Mouse (Mus musculus) MEL (cell line): ENCODE measurements around the gene Ptprn2. TPM values are rescaled to one million over a fixed set of nuclear protein-coding genes. Genes with fewer than 3 reads are reported as not detected.

ENCODE experiments used
- DNase-seq: peaks from one replicate; pipeline ENCODE4 v3.0.0; 2011; ENCODE audit warnings: low read depth, low spot score
- H3K27ac ChIP-seq: 2 replicates; pipeline ENCODE4 v1.5.1; 2012; ENCODE audit warnings: low read depth, mild to moderate bottlenecking, control low read depth, low read length, moderate library complexity; ENCODE audit not compliant: control insufficient read depth
- H3K27me3 ChIP-seq, 2 experiments: fragments of 150-350 bp in 1 of 2; sonication (generic) in 1 of 2; 2 replicates each; pipeline ENCODE4 v1.6.1; 2012; ENCODE audit warnings: low read length in 2 of 2, mild to moderate bottlenecking in 2 of 2, improper control_type of control experiment in 1 of 2, moderate library complexity in 1 of 2; ENCODE audit not compliant: insufficient read depth in 2 of 2, control insufficient read depth in 1 of 2
- H3K36me3 ChIP-seq, 2 experiments: 2 replicates each; pipeline ENCODE4 v1.6.1; 2012 to 2014; ENCODE audit warnings: low read length in 2 of 2, improper control_type of control experiment in 1 of 2, inconsistent platforms in 1 of 2, mild to moderate bottlenecking in 1 of 2; ENCODE audit not compliant: insufficient read depth in 2 of 2, control insufficient read depth in 1 of 2
- H3K4me1 ChIP-seq, 2 experiments: fragments of 150-350 bp in 1 of 2; sonication (generic) in 1 of 2; 2 replicates each; pipeline ENCODE4 v1.6.1; 2012; ENCODE audit warnings: low read length in 2 of 2, improper control_type of control experiment in 1 of 2, mild to moderate bottlenecking in 1 of 2; ENCODE audit not compliant: insufficient read depth in 2 of 2, control insufficient read depth in 1 of 2
- H3K4me3 ChIP-seq, 2 experiments: fragments of 150-350 bp in 1 of 2; sonication (generic) in 1 of 2; 2 replicates each; pipeline ENCODE4 v1.5.1; 2012; ENCODE audit warnings: low read depth in 2 of 2, low read length in 2 of 2, mild to moderate bottlenecking in 2 of 2, moderate library complexity in 2 of 2, control low read depth in 1 of 2, improper control_type of control experiment in 1 of 2; ENCODE audit not compliant: control insufficient read depth in 1 of 2, insufficient read depth in 1 of 2
- H3K79me2 ChIP-seq: 2 replicates; pipeline ENCODE4 v1.6.1; 2012; ENCODE audit warnings: mild to moderate bottlenecking, low read length, moderate library complexity; ENCODE audit not compliant: control insufficient read depth, poor library complexity, insufficient read depth
- H3K9ac ChIP-seq: 2 replicates; pipeline ENCODE4 v1.6.1; 2012; ENCODE audit warnings: low read depth, mild to moderate bottlenecking, control low read depth, low read length, moderate library complexity; ENCODE audit not compliant: control insufficient read depth, poor library complexity, severe bottlenecking
- H3K9me3 ChIP-seq: fragments of 150-350 bp; sonication (generic); replicated peaks from 2 replicates; pipeline ENCODE4 v1.6.1; 2012; ENCODE audit warnings: mild to moderate bottlenecking, low read length, improper control_type of control experiment, moderate library complexity; ENCODE audit not compliant: insufficient read depth
- BHLHE40 ChIP-seq: IDR thresholded peaks from 2 replicates; pipeline ENCODE4 v1.6.1; 2012; ENCODE audit warnings: low read depth, mild to moderate bottlenecking, inconsistent platforms, low read length, improper control_type of control experiment, borderline replicate concordance
- CHD2 ChIP-seq: IDR thresholded peaks from 2 replicates; pipeline ENCODE4 v1.6.1; 2011; ENCODE audit warnings: low read length, improper control_type of control experiment
- CTCF ChIP-seq, 3 experiments: IDR thresholded peaks in 2 of 3; conservative IDR thresholded peaks in 1 of 3; 2 replicates each; pipeline ENCODE4 v1.5.1; 2011 to 2012; ENCODE audit warnings: low read length in 3 of 3, low read depth in 2 of 3, mild to moderate bottlenecking in 2 of 3, improper control_type of control experiment in 1 of 3, inconsistent platforms in 1 of 3, mixed read lengths in 1 of 3, moderate library complexity in 1 of 3; ENCODE audit not compliant: control insufficient read depth in 1 of 3, insufficient read depth in 1 of 3, poor library complexity in 1 of 3, severe bottlenecking in 1 of 3
- EP300 ChIP-seq, 2 experiments: IDR thresholded peaks; 2 replicates each; pipeline ENCODE4 v1.6.1; 2011; ENCODE audit warnings: improper control_type of control experiment in 2 of 2, low read length in 2 of 2, low read depth in 1 of 2, mild to moderate bottlenecking in 1 of 2
- ETS1 ChIP-seq: IDR thresholded peaks from 2 replicates; pipeline ENCODE4 v1.6.1; 2012; ENCODE audit warnings: low read depth, mild to moderate bottlenecking, inconsistent platforms, low read length, improper control_type of control experiment, moderate library complexity
- GABPA ChIP-seq: IDR thresholded peaks from 2 replicates; pipeline ENCODE4 v1.6.1; 2012; ENCODE audit warnings: low read depth, mild to moderate bottlenecking, inconsistent platforms, low read length, improper control_type of control experiment, moderate library complexity
- HCFC1 ChIP-seq: IDR thresholded peaks from 2 replicates; pipeline ENCODE4 v1.6.1; 2012; ENCODE audit warnings: low read depth, mild to moderate bottlenecking, inconsistent platforms, low read length, improper control_type of control experiment, moderate library complexity
- JUND ChIP-seq: IDR thresholded peaks from 2 replicates; pipeline ENCODE4 v1.6.1; 2011; ENCODE audit warnings: low read depth, mild to moderate bottlenecking, improper control_type of control experiment, low read length
- MAFK ChIP-seq: IDR thresholded peaks from 2 replicates; pipeline ENCODE4 v1.6.1; 2011; ENCODE audit warnings: low read depth, mild to moderate bottlenecking, low read length, improper control_type of control experiment, borderline replicate concordance
- MAZ ChIP-seq: IDR thresholded peaks from 2 replicates; pipeline ENCODE4 v1.6.1; 2012; ENCODE audit warnings: low read depth, mild to moderate bottlenecking, inconsistent platforms, low read length, improper control_type of control experiment
- MEF2A ChIP-seq: IDR thresholded peaks from 2 replicates; pipeline ENCODE4 v1.6.1; 2014; ENCODE audit warnings: low read depth, mild to moderate bottlenecking, inconsistent platforms, low read length, improper control_type of control experiment; ENCODE audit not compliant: poor library complexity, insufficient replicate concordance, severe bottlenecking; ENCODE audit errors: extremely low read depth
- MYB ChIP-seq: IDR thresholded peaks from 2 replicates; pipeline ENCODE4 v1.6.1; 2011; ENCODE audit warnings: mild to moderate bottlenecking, low read depth, low read length, improper control_type of control experiment
- MYC ChIP-seq: IDR thresholded peaks from 2 replicates; pipeline ENCODE4 v1.6.1; 2011; ENCODE audit warnings: low read depth, mild to moderate bottlenecking, low read length, improper control_type of control experiment, moderate library complexity
- POLR2A ChIP-seq, 2 experiments: IDR thresholded peaks; 2 replicates each; pipeline ENCODE4 v1.6.1; 2011 to 2012; ENCODE audit warnings: low read length in 2 of 2, mild to moderate bottlenecking in 2 of 2, control low read depth in 1 of 2, improper control_type of control experiment in 1 of 2, low read depth in 1 of 2, moderate library complexity in 1 of 2; ENCODE audit not compliant: control insufficient read depth in 1 of 2, insufficient read depth in 1 of 2, poor library complexity in 1 of 2
- RCOR1 ChIP-seq: IDR thresholded peaks from 2 replicates; pipeline ENCODE4 v1.6.1; 2012; ENCODE audit warnings: low read depth, mild to moderate bottlenecking, inconsistent platforms, low read length, improper control_type of control experiment
- SIN3A ChIP-seq: IDR thresholded peaks from 2 replicates; pipeline ENCODE4 v1.6.1; 2012; ENCODE audit warnings: low read length, improper control_type of control experiment, inconsistent platforms
- SMC3 ChIP-seq: IDR thresholded peaks from 2 replicates; pipeline ENCODE4 v1.6.1; 2011; ENCODE audit warnings: low read depth, low read length, improper control_type of control experiment
- TAL1 ChIP-seq: IDR thresholded peaks from 2 replicates; pipeline ENCODE4 v1.6.1; 2012; ENCODE audit warnings: mild to moderate bottlenecking, inconsistent platforms, low read length, moderate library complexity, mixed read lengths
- TCF12 ChIP-seq: IDR thresholded peaks from 2 replicates; pipeline ENCODE4 v1.6.1; 2014; ENCODE audit warnings: low read depth, mild to moderate bottlenecking, inconsistent platforms, low read length, improper control_type of control experiment, moderate library complexity
- UBTF ChIP-seq: IDR thresholded peaks from 2 replicates; pipeline ENCODE4 v1.6.1; 2012; ENCODE audit warnings: low read depth, mild to moderate bottlenecking, inconsistent platforms, low read length, improper control_type of control experiment, moderate library complexity, borderline replicate concordance; ENCODE audit not compliant: insufficient read depth
- ZKSCAN1 ChIP-seq: IDR thresholded peaks from 2 replicates; pipeline ENCODE4 v1.6.1; 2012; ENCODE audit warnings: low read depth, mild to moderate bottlenecking, inconsistent platforms, low read length, improper control_type of control experiment, moderate library complexity
- ZNF384 ChIP-seq: IDR thresholded peaks from 2 replicates; pipeline ENCODE4 v1.6.1; 2012; ENCODE audit warnings: low read depth, mild to moderate bottlenecking, inconsistent platforms, low read length, improper control_type of control experiment
- polyA plus RNA-seq, 2 experiments: library from polyadenylated mRNA; stranded (reverse) in 1 of 2; unstranded in 1 of 2; fragments of >175 nt in 1 of 2; fragments of >200 nt in 1 of 2; gene quantifications; 2 replicates each; pipeline versions ENCODE4 v1.2.1 to v1.2.4; 2012; ENCODE audit warnings: low replicate concordance in 2 of 2, low read depth in 1 of 2; ENCODE audit not compliant: insufficient read length in 2 of 2, insufficient read depth in 1 of 2, missing spikeins in 1 of 2
- total RNA-seq: library from RNA; depleted of rRNA; stranded (reverse); fragments of 300-350 nt; gene quantifications from 2 replicates; pipeline ENCODE4 v1.2.3, GENCODE M21; 2012

Gene Ptprn2
- total and polyA plus RNA-seq, 3 experiments: not detected

DNA sequence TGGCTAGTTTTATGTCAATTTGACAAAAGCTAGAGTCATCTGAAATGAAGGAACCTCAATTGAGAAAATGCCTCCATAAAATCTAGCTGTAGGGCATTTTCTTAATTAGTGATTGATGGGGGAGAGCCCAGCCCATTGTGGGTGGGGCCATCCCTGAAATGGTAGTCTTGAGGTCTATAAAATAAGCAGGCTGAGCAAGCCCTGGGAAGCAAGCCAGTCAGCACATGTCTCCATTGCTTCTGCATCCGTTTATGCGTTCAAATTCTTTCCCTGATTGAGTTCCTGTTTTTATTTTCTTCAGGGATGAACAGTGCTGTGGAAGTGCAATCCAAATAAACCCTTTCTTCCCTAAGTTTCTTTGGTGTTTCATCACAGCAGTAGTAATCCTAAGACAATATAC is 152.0 kb downstream of the Ptprn2 start:
- no peak overlapping the region for H3K9ac ChIP-seq
- DNase-seq: no peak
- H3K79me2 ChIP-seq: no peaks in the 10 kb centered on the region
- H3K9me3 ChIP-seq: no peaks in the 10 kb centered on the region
- H3K4me1 ChIP-seq: no peaks in the 10 kb centered on the region
- H3K27me3 ChIP-seq: no peaks in the 10 kb centered on the region
- H3K36me3 ChIP-seq: no peaks in the 10 kb centered on the region
- H3K4me3 ChIP-seq: no peak overlapping the region
- TF ChIP-seq GABPA (no peak), RCOR1 (no peak)
- no peak overlapping the region for H3K27ac ChIP-seq

DNA sequence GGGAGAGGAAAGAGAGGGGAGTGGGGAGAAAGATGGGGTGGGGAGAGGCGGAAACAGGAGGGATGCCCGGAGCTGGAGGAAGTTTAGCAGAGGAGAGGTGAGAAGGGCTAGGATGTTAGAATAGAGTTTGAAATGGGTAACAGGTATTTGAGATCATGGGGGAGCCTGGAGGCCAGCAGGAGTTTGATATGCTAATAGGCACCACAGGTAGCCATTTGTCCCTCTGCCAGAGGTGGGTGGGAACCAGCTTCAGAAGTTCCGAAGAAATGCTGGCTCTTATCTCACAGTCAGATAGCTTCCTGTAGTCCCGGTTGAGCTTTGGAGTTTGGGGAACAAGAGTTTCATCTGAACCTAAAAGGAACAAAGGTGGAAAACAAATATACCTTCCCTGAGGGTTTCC is 155.4 kb downstream of the Ptprn2 start:
- Histone ChIP-seq H3K9ac (no peak overlapping the region), H3K27me3 (no peaks in the 10 kb centered on the region), H3K9me3 (no peaks in the 10 kb centered on the region; the same call in 1 of the 2 replicates), H3K4me3 (no peak overlapping the region), H3K27ac (no peak overlapping the region)
- no peak for TF ChIP-seq TAL1
- TF ChIP-seq, all 39 proteins: peak for 0
- no peak for DNase-seq
- Histone ChIP-seq H3K4me1 (no peaks in the 10 kb centered on the region), H3K36me3 (no peaks in the 10 kb centered on the region), H3K79me2 (no peaks in the 10 kb centered on the region)

DNA sequence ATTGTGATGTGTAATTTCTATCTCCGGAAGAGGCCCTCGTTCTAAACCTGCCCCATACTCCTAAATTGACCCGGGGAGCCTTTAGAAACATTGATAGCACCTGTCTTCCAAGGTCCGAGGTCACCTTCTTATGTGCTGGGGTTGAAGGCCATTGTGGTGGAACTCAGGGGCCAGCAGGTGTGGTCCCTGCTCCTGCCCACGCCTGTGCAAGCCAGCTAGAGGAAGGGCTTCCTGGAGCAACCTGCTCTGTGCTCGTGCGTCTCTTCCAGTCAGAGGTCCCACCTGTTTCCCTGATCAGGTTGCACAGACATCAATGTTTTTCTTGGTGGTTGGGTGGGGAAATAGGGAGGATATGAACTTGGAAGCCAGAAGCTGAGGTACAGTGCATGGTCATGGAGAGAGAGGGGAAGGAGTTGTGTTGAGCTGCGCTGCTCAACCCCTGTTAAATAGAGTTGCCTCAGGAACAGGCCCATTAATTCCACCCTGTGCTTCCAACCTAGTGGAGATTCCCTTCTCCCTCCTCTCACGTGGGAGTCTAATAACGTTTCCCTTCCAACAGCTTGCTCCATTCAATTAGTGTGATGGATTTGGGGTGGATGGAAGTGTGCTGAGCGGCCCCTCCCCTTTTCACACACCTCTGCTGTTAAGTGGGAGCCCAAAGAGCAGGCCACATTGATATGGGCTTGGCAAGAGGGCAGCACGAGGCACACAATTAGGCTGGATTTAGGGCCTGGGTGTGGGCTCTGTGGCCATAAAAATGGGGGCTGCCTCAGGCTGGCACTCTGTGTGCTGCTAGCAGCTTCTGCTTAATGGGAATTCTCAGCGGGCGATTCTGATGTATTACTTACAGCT is 156.0 kb downstream of the Ptprn2 start:
- H3K27ac ChIP-seq: no peak overlapping the region
- no peaks in the 10 kb centered on the region for H3K4me1 ChIP-seq
- no peak for DNase-seq
- no peaks in the 10 kb centered on the region for H3K36me3 ChIP-seq
- no peak overlapping the region for H3K9ac ChIP-seq
- H3K79me2 ChIP-seq: no peaks in the 10 kb centered on the region
- H3K27me3 ChIP-seq: no peaks in the 10 kb centered on the region
- H3K4me3 ChIP-seq: no peak overlapping the region
- H3K9me3 ChIP-seq: no peaks in the 10 kb centered on the region; the same call in 1 of the 2 replicates
- TF ChIP-seq CTCF (IDR thresholded peaks at IDR 0.05 in 2 of 3, conservative IDR thresholded peaks at IDR 0.05 in 1 of 3; ENCODE audit: control insufficient read depth in 1 of 3, insufficient read depth in 1 of 3, low read depth in 2 of 3, low read length in 3 of 3, poor library complexity in 1 of 3, severe bottlenecking in 1 of 3) (no peak), MYB (no peak), JUND (no peak), ETS1 (no peak), ZKSCAN1 (no peak), MAZ (no peak), EP300 (IDR thresholded peaks at IDR 0.05; ENCODE audit: low read depth in 1 of 2, low read length in 2 of 2) (no peak), ZNF384 (no peak), MEF2A (no peak), HCFC1 (no peak), BHLHE40 (no peak), SMC3 (no peak), MAFK (no peak), CHD2 (no peak), MYC (no peak), POLR2A (IDR thresholded peaks at IDR 0.05; ENCODE audit: control insufficient read depth in 1 of 2, insufficient read depth in 1 of 2, low read depth in 1 of 2, low read length in 2 of 2, poor library complexity in 1 of 2) (no peak), TCF12 (no peak), UBTF (no peak), SIN3A (no peak)
